Mouse (Mus musculus): ENCODE measurements at regions not wholly inside any gene's neighbourhood (a gene's known extent, or its start where the extent isn't known, plus 50 kb on each side); places are given as distances from the start of the nearest gene placed in this dataset.

- TF ChIP-seq POLR2A (IDR thresholded peaks at IDR 0.05; ENCODE audit: extremely low read depth, insufficient read depth, low read length) (no peak), CTCF (IDR thresholded peaks at IDR 0.05; ENCODE audit: low read depth, low read length) (no peak)
Observed at GRCm38 (mm10) chr9:116405051-116405450, 229.9 kb upstream of the Tgfbr2 start.
